Comparison of ENCODE assay signal across 12 mouse cellular contexts in genomic region chr10:76694765-76695164, GRCm38 (mm10). TPM values are rescaled to one million over a fixed set of nuclear protein-coding genes. Genes with fewer than 3 reads are reported as not detected.
DNase-seq lines count a peak whose midpoint lies in the region; ATAC-seq and TF ChIP-seq lines count a peak whose summit lies in the region.
"Had no signal": no experiment of that assay in that cellular context is flagged by ENCODE, and none has a peak within 500 bp of the region (broad histone marks: within the 10 kb centered on the region; RNA-seq: fewer than 3 reads in every experiment).

No protein-coding gene starts in this region.

- no peak for ATAC-seq in limb, embryonic 14.5 days (ENCODE audit: low FRiP score, low read depth)
- peak; percentile 46; the same call in 1 of the 2 replicates for ATAC-seq in stomach, postnatal 0 days (ENCODE audit: low FRiP score, low TSS enrichment)
- ATAC-seq in CD4-positive, CD25-positive, alpha-beta regulatory T cell, adult 4 months = no peak
- ATAC-seq: forebrain, embryonic 15.5 days; liver, embryonic 12.5 days had no signal

- H3K4me3 ChIP-seq in limb, embryonic 14.5 days (replicated peaks; ENCODE audit: low read length) = no peak overlapping the region
- no peak overlapping the region for H3K4me3 ChIP-seq in stomach, postnatal 0 days (ENCODE audit: low read depth, low read length)
- H3K4me3 ChIP-seq: forebrain, embryonic 15.5 days; liver, embryonic 12.5 days had no signal

- intact Hi-C loops in gastrocnemius, postnatal 14 days (cut with DNase I; ENCODE audit: low total_unique reads) = no loop called here
- intact Hi-C loops in gastrocnemius, postnatal 36 days (cut with DNase I) = no loop called here

- no peak for TF ChIP-seq POLR2A in limb, embryonic 14.5 days (IDR thresholded peaks at IDR 0.05; ENCODE audit: borderline replicate concordance, extremely low read depth, insufficient read depth, insufficient read length)

- H3K27ac ChIP-seq in limb, embryonic 14.5 days (replicated peaks; ENCODE audit: low read depth, low read length) = peak overlapping the region; percentile 53
- H3K27ac ChIP-seq in stomach, postnatal 0 days (replicated peaks) = peak overlapping the region; percentile 70
- H3K27ac ChIP-seq: forebrain, embryonic 15.5 days; liver, embryonic 12.5 days had no signal

- H3K9me3 ChIP-seq in limb, embryonic 14.5 days (ENCODE audit: control insufficient read depth, low read length) = no peaks in the 10 kb centered on the region
- H3K9me3 ChIP-seq in stomach, postnatal 0 days (ENCODE audit: control insufficient read depth, low read length) = no peaks in the 10 kb centered on the region
- H3K9me3 ChIP-seq: forebrain, embryonic 15.5 days; liver, embryonic 12.5 days had no signal

- H3K9ac ChIP-seq in limb, embryonic 14.5 days (ENCODE audit: low read depth, low read length, severe bottlenecking) = no peak overlapping the region
- no peak overlapping the region for H3K9ac ChIP-seq in stomach, postnatal 0 days (ENCODE audit: low read length)
- H3K9ac ChIP-seq: forebrain, embryonic 15.5 days; liver, embryonic 12.5 days had no signal

- no peaks in the 10 kb centered on the region for H3K36me3 ChIP-seq in limb, embryonic 14.5 days (ENCODE audit: control insufficient read depth, insufficient read depth, low read length)
- H3K36me3 ChIP-seq in stomach, postnatal 0 days (ENCODE audit: control insufficient read depth, insufficient read depth, low read length) = no peaks in the 10 kb centered on the region
- H3K36me3 ChIP-seq: forebrain, embryonic 15.5 days; liver, embryonic 12.5 days had no signal

- no peak for TF ChIP-seq CTCF in stomach, postnatal 0 days (IDR thresholded peaks at IDR 0.05; ENCODE audit: low read depth)

- TF ChIP-seq EP300 in stomach, postnatal 0 days (optimal IDR thresholded peaks at IDR 0.05) = no peak

- H3K4me2 ChIP-seq in limb, embryonic 14.5 days (replicated peaks; ENCODE audit: low read depth, low read length, severe bottlenecking) = no peak overlapping the region
- H3K4me2 ChIP-seq in stomach, postnatal 0 days (replicated peaks; ENCODE audit: low read depth) = no peak overlapping the region
- H3K4me2 ChIP-seq: forebrain, embryonic 15.5 days; liver, embryonic 12.5 days had no signal

- peaks cover 5% of the 10 kb centered on the region; the same call in 1 of the 2 replicates for H3K4me1 ChIP-seq in limb, embryonic 14.5 days (ENCODE audit: control insufficient read depth, insufficient read depth, low read length)
- no peaks in the 10 kb centered on the region for H3K4me1 ChIP-seq in stomach, postnatal 0 days (replicated peaks; ENCODE audit: control insufficient read depth, insufficient read depth)
- H3K4me1 ChIP-seq: forebrain, embryonic 15.5 days; liver, embryonic 12.5 days had no signal

- no peaks in the 10 kb centered on the region for H3K27me3 ChIP-seq in limb, embryonic 14.5 days (ENCODE audit: control insufficient read depth, insufficient read depth, low read length)
- no peaks in the 10 kb centered on the region for H3K27me3 ChIP-seq in stomach, postnatal 0 days (ENCODE audit: control insufficient read depth, insufficient read depth, low read length)
- H3K27me3 ChIP-seq: forebrain, embryonic 15.5 days; liver, embryonic 12.5 days had no signal

- DNase-seq in gastrocnemius, postnatal 14 days = peak; percentile 42
- no peak for DNase-seq in gastrocnemius, postnatal 36 days
- DNase-seq in urinary bladder, postnatal 14 days (ENCODE audit: low spot score) = peak; percentile 37
- no peak for DNase-seq in urinary bladder, adult 2 months (ENCODE audit: low spot score)
- no peak for DNase-seq in limb, embryonic 14.5 days (ENCODE audit: low spot score)
- DNase-seq in stomach, postnatal 0 days (ENCODE audit: low spot score) = no peak
- DNase-seq in neural tube, embryonic 10.5 days (ENCODE audit: extremely low spot score, low spot score) = no peak
- DNase-seq: B cell, adult 2 months; retina, postnatal 1 day had no signal

- WGBS in limb, embryonic 14.5 days = 50% methylated on average over 7 of the region's 7 CpGs
- 8% methylated on average over 7 of the region's 7 CpGs for WGBS in stomach, postnatal 0 days

RNA-seq across cellular contexts. Expression of gene Col6a1, which starts 31.2 kb away (rescaled TPM):
- 100 to 1,000 TPM; 223 to 260 TPM for total RNA-seq in gastrocnemius, postnatal 14 days (2021)
- total RNA-seq in gastrocnemius, postnatal 36 days (2021) = 10 to 100 TPM; 65.2 to 82.0 TPM
- 412 and 521 TPM in 2 replicates for polyA plus RNA-seq in urinary bladder, adult 2 months (2012; rRNA removed)
- polyA plus RNA-seq in limb, embryonic 14.5 days (2012; rRNA removed) = 444 and 445 TPM in 2 replicates
- polyA plus RNA-seq in limb, embryonic 14.5 days (2014; fragmentation: Nextera tagmentation; extraction: Ambion mirVana) = 287 and 330 TPM in 2 replicates
- 169 and 175 TPM in 2 replicates for polyA plus RNA-seq in stomach, postnatal 0 days (2015; fragmentation: Nextera tagmentation; extraction: Ambion mirVana)
- polyA plus RNA-seq in CD4-positive, CD25-positive, alpha-beta regulatory T cell, adult 4 months (2017; shearing (Covaris generic)) = not detected

Comparison
In these comparisons a context has a peak if more than half of its experiments do, and no peak if none do; other contexts are left out.
1. DNase-seq: peak in gastrocnemius, postnatal 14 days (single experiment) and urinary bladder, postnatal 14 days (single experiment); none in gastrocnemius, postnatal 36 days (0 of 2), urinary bladder, adult 2 months (single experiment), limb, embryonic 14.5 days (single experiment), stomach, postnatal 0 days (single experiment) and neural tube, embryonic 10.5 days (single experiment).
2. RNA of gene Col6a1, which starts 31.2 kb away (polyA plus RNA-seq): 287 to 445 TPM in limb, embryonic 14.5 days, 412 to 521 TPM in urinary bladder, adult 2 months and 169 to 175 TPM in stomach, postnatal 0 days; not detected in CD4-positive, CD25-positive, alpha-beta regulatory T cell, adult 4 months; every median in the first group is over 100 times any median in the second.